Mouse (Mus musculus): ENCODE measurements at regions not wholly inside any gene's neighbourhood (a gene's known extent, or its start where the extent isn't known, plus 50 kb on each side); places are given as distances from the start of the nearest gene placed in this dataset.

DNA sequence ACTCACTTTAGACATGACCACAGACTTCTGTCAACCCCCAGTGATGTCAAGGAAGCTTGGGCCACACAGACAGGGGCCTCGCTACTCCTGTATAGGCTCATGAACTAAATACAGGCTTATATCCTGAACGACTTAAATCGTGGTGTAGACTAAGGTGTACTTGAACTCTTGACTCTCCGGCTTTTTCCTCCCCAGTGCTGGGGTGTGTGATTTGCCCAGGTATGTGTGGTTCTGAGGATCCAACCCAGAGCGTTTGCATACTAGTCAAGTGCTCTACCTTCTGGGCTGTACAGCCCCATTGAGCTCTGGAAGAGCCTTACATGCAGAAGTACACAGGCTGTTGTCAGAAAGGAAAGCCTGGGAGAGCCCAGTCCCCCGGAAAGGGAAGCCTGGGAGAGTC is 143.2 kb upstream of the Zfp64 start:
- no peak for TF ChIP-seq CTCF (IDR thresholded peaks at IDR 0.05; ENCODE audit: insufficient read depth, low read length)
- no peak for TF ChIP-seq POLR2A (IDR thresholded peaks at IDR 0.05; ENCODE audit: borderline replicate concordance, extremely low read depth, low read depth, low read length)
